21 mouse cellular contexts compared by ENCODE assay signal in the genomic region with DNA sequence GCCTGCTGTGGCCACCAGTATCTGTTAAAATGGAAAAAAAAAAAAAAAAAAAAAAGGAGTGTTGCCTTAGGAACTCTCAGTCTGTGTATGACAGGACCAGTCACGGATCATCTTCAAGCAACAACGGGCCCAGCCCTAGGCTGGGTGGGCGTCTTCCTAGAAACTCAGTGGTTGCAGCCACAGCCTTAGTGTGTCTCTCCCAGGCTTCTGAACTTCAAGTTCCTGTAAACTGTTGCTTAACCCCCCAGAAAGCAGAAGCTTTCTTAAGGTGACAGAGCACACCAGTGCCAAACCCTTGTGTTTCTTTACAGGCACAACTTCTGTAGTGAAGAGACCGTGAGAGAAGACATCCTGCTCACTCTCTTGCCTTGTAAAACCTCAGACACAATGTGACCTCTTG. TPM values are rescaled to one million over a fixed set of nuclear protein-coding genes. Genes with fewer than 3 reads are reported as not detected.
"Had no signal": no experiment of that assay in that cellular context is flagged by ENCODE, and none has a peak within 500 bp of the region (broad histone marks: within the 10 kb centered on the region; RNA-seq: fewer than 3 reads in every experiment).

No protein-coding gene starts in this region.

- H3K27me3 ChIP-seq: limb, embryonic 13.5 days; neural tube, embryonic 15.5 days had no signal

- DNase-seq: kidney, adult 8-10 months; kidney, postnatal 36 days; layer of hippocampus, adult 9-11 months; lung, adult 18-20 months; midbrain, embryonic 14.5 days; right cerebral cortex, adult 18-20 months; right cerebral cortex, postnatal 25 days; thymus, adult 2 months; thymus, postnatal 25 days had no signal

- H3K9me3 ChIP-seq: limb, embryonic 13.5 days; midbrain, embryonic 10.5 days; neural tube, embryonic 15.5 days had no signal

- H3K9ac ChIP-seq: limb, embryonic 13.5 days; liver, embryonic 14.5 days; neural tube, embryonic 15.5 days had no signal

- H3K36me3 ChIP-seq: limb, embryonic 13.5 days; midbrain, embryonic 10.5 days; neural tube, embryonic 15.5 days had no signal

- H3K4me1 ChIP-seq: limb, embryonic 13.5 days; neural tube, embryonic 15.5 days had no signal

- H3K27ac ChIP-seq: limb, embryonic 13.5 days; liver, embryonic 14.5 days; midbrain, embryonic 10.5 days; neural tube, embryonic 15.5 days; stomach, postnatal 0 days had no signal

- H3K4me3 ChIP-seq: limb, embryonic 13.5 days; midbrain, embryonic 10.5 days; myocyte; neural tube, embryonic 15.5 days had no signal

- H3K4me2 ChIP-seq: limb, embryonic 13.5 days; neural tube, embryonic 15.5 days had no signal

RNA-seq across cellular contexts. Expression of a gene that starts 15.0 kb away (rescaled TPM):
- total RNA-seq: layer of hippocampus, adult 18-20 months had no signal
- polyA plus RNA-seq: midbrain, embryonic 14.5 days; myocyte; neural tube, embryonic 11.5 days; urinary bladder, adult 2 months had no signal

RNA-seq across cellular contexts. Expression of a gene that starts 15.8 kb away (rescaled TPM):
- polyA plus RNA-seq: limb, embryonic 13.5 days; liver, adult 2 months; midbrain, embryonic 10.5 days; midbrain, embryonic 14.5 days; myocyte; neural tube, embryonic 11.5 days; neural tube, embryonic 15.5 days; thymus, adult 2 months had no signal

RNA-seq across cellular contexts. Expression of a gene that starts 50.5 kb away (rescaled TPM):
- total RNA-seq: liver, adult 2 months had no signal
- polyA plus RNA-seq: kidney, embryonic 16.5 days; limb, embryonic 13.5 days; liver, adult 2 months; liver, embryonic 14.5 days; lung, embryonic 16.5 days; midbrain, embryonic 14.5 days; myocyte; neural tube, embryonic 11.5 days; neural tube, embryonic 15.5 days had no signal
